8 mouse cellular contexts compared by ENCODE assay signal in the genomic region with DNA sequence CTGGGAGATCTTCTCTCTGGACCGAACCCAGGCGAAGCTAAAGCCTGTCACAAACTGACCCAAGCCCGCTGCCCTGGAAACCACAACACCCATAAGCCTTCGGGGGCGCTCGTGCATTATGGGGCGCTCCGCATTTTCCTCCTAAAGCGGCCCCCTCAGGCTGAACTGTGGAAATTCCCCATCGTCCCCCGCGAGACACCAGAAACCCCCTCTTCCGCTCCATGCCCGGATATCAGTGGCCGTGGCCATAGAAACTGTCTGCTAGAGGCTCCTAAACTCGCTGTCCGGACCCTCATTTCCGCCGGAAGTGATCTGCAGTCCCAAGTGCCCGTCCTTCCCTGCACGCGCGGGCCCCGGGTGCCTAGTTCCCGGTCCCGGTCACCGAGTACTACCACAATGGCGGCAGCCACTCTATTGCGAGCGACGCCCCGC. TPM values are rescaled to one million over a fixed set of nuclear protein-coding genes. Genes with fewer than 3 reads are reported as not detected.
DNase-seq lines count a peak whose midpoint lies in the region; ATAC-seq and TF ChIP-seq lines count a peak whose summit lies in the region.

TSS of gene Tufm (plus strand) at position 310 of the 432 bp plus-strand sequence.

- ATAC-seq in forebrain, embryonic 16.5 days, result peak; percentile 98
- peak; percentile 94 for ATAC-seq in lung, embryonic 15.5 days (ENCODE audit: borderline replicate concordance, extremely low read depth, low FRiP score, low TSS enrichment)

- H3K27me3 ChIP-seq in forebrain, embryonic 16.5 days (replicated peaks; ENCODE audit: control insufficient read depth, insufficient read depth, low read length), result no peaks in the 10 kb centered on the region
- no peaks in the 10 kb centered on the region for H3K27me3 ChIP-seq in lung, embryonic 15.5 days

- no peaks in the 10 kb centered on the region for H3K9me3 ChIP-seq in ES-E14 (ENCODE audit: control insufficient read depth, insufficient read depth, low read depth, low read length)
- no peaks in the 10 kb centered on the region for H3K9me3 ChIP-seq in forebrain, embryonic 16.5 days (ENCODE audit: control insufficient read depth, low read length)
- no peaks in the 10 kb centered on the region for H3K9me3 ChIP-seq in lung, embryonic 15.5 days

- intact Hi-C loops in heart, postnatal 36 days (cut with DNase I), result loop anchor here (1.0 to 2.0 kb wide), 2 partner anchors 16 to 80 kb away; partner anchors contain the start of genes Atxn2l and Eif3c

- H3K9ac ChIP-seq in ES-E14 (ENCODE audit: insufficient read depth, low read depth, low read length, poor library complexity, severe bottlenecking), result peak within 1 kb of the TSS; percentile 80
- H3K9ac ChIP-seq in forebrain, embryonic 16.5 days (replicated peaks; ENCODE audit: low read depth, low read length), result peak within 1 kb of the TSS; percentile 71
- peak within 1 kb of the TSS; percentile 80 for H3K9ac ChIP-seq in lung, embryonic 15.5 days

- peaks cover 30% of the 10 kb centered on the region for H3K36me3 ChIP-seq in ES-E14 (ENCODE audit: control insufficient read depth, insufficient read depth, low read length, poor library complexity, severe bottlenecking)
- H3K36me3 ChIP-seq in forebrain, embryonic 16.5 days (ENCODE audit: control insufficient read depth, insufficient read depth), result peaks cover 12% of the 10 kb centered on the region
- peaks cover 28% of the 10 kb centered on the region for H3K36me3 ChIP-seq in lung, embryonic 15.5 days

- in situ Hi-C loops in ES-E14 (cut with MboI; ENCODE audit: low sequenced_read_pairs in 2 of 2, unreplicated experiment in 2 of 2), result no loop called here

- peak within 1 kb of the TSS; percentile 97 for H3K4me2 ChIP-seq in forebrain, embryonic 16.5 days (ENCODE audit: low read length)
- H3K4me2 ChIP-seq in lung, embryonic 15.5 days, result peak within 1 kb of the TSS; percentile 86

- peaks cover 0 to 7% of the 10 kb centered on the region in 2 experiments; a peak in 2 of 4 replicates for H3K4me1 ChIP-seq in ES-E14 (ENCODE audit: control insufficient read depth in 2 of 2, insufficient read depth in 2 of 2, low read length in 2 of 2, poor library complexity in 1 of 2)
- peaks cover 15% of the 10 kb centered on the region for H3K4me1 ChIP-seq in forebrain, embryonic 16.5 days (replicated peaks; ENCODE audit: control insufficient read depth, insufficient read depth, low read length)
- H3K4me1 ChIP-seq in lung, embryonic 15.5 days, result peaks cover 14% of the 10 kb centered on the region

- H3K27ac ChIP-seq in ES-E14 (ENCODE audit: insufficient read depth, low read depth, low read length, poor library complexity, severe bottlenecking), result no peak within 1 kb of the TSS; the same call in 1 of the 2 replicates
- peak within 1 kb of the TSS; percentile 59 for H3K27ac ChIP-seq in forebrain, embryonic 16.5 days (ENCODE audit: low read length)
- H3K27ac ChIP-seq in lung, embryonic 15.5 days, result peak within 1 kb of the TSS; percentile 71

- WGBS in forebrain, embryonic 16.5 days, result under 1% methylated on average over 32 of the region's 32 CpGs
- 0% methylated on average over 32 of the region's 32 CpGs for WGBS in lung, embryonic 15.5 days

- peak within 1 kb of the TSS; percentile 79 to 82 for H3K4me3 ChIP-seq in ES-E14 (ENCODE audit: insufficient read depth in 1 of 2, low read depth in 1 of 2, low read length in 2 of 2, poor library complexity in 1 of 2, severe bottlenecking in 1 of 2)
- H3K4me3 ChIP-seq in forebrain, embryonic 16.5 days (replicated peaks; ENCODE audit: low read length), result peak within 1 kb of the TSS; percentile 70
- peak within 1 kb of the TSS; percentile 78 for H3K4me3 ChIP-seq in lung, embryonic 15.5 days

- peak; percentile 87 for DNase-seq in ES-E14 (ENCODE audit: low read depth, low spot score)
- DNase-seq in cerebellum, adult 11-12 months, result peak; percentile 98
- peak; percentile 91 for DNase-seq in heart, postnatal 36 days
- peak; percentile 97 to 98 for DNase-seq in layer of hippocampus, adult 8-10 months (ENCODE audit: low spot score in 2 of 2)
- peak; percentile 96 for DNase-seq in ovary, adult 18-20 months (ENCODE audit: low spot score)
- peak; percentile 95 for DNase-seq in thymus, postnatal 0 days (ENCODE audit: low spot score)

TF ChIP-seq in ES-E14, 5 proteins besides CTCF, POLR2A, EP300 and RAD21:
- no peak for TF ChIP-seq ZNF384 (IDR thresholded peaks at IDR 0.05; ENCODE audit: low read depth, low read length)
- TF ChIP-seq HCFC1 (IDR thresholded peaks at IDR 0.05; ENCODE audit: borderline replicate concordance, insufficient read depth, low read length), result peak; percentile 90
- TF ChIP-seq MAFK (IDR thresholded peaks at IDR 0.05; ENCODE audit: insufficient read depth, low read depth, low read length), result 0 out of 2 replicates have a peak, but pooled peaks have one; percentile 2

RNA-seq across cellular contexts. Expression of gene Tufm, which starts in this region (rescaled TPM):
- total RNA-seq in ES-E14 (2012; rRNA removed), result 125 and 133 TPM in 2 replicates
- 131 and 140 TPM in 2 replicates for polyA plus RNA-seq in forebrain, embryonic 16.5 days (2015; fragmentation: Nextera tagmentation; extraction: Ambion mirVana)
- total RNA-seq in heart, postnatal 36 days (2021), result 100 to 1,000 TPM; 287 to 327 TPM
- 10 to 100 TPM; 68.9 to 84.1 (median 80.1) TPM for total RNA-seq in layer of hippocampus, adult 8-10 months (2022)
- 125 and 127 TPM in 2 replicates for polyA plus RNA-seq in lung, embryonic 15.5 days (2015; fragmentation: Nextera tagmentation; extraction: Ambion mirVana)
- polyA plus RNA-seq in thymus, postnatal 0 days (2015; fragmentation: Nextera tagmentation; extraction: Ambion mirVana), result 95.4 and 104 TPM in 2 replicates
